Mouse (Mus musculus) C2C12 (cell line): ENCODE data around the gene Grk3. TPM values are rescaled to one million over a fixed set of nuclear protein-coding genes. Genes with fewer than 3 reads are reported as not detected.

Experiments
- H3K27me3 ChIP-seq: one replicate; pipeline ENCODE4 v1.6.1; 2011; ENCODE audit not compliant: control insufficient read depth, insufficient read depth, insufficient read length
- H3K36me3 ChIP-seq: one replicate; pipeline ENCODE4 v1.6.1; 2011; ENCODE audit not compliant: control insufficient read depth, insufficient read depth
- H3K4me3 ChIP-seq: one replicate; pipeline ENCODE4 v1.5.1; 2011; ENCODE audit warnings: mild to moderate bottlenecking, control low read depth; ENCODE audit not compliant: poor library complexity, insufficient read depth, severe bottlenecking
- H3K79me2 ChIP-seq: one replicate; pipeline ENCODE4 v1.6.1; 2011; ENCODE audit not compliant: control insufficient read depth, insufficient read depth
- H3K79me3 ChIP-seq: one replicate; pipeline ENCODE4 v1.6.1; 2011; ENCODE audit warnings: low read depth, control low read depth
- H3ac ChIP-seq: one replicate; pipeline ENCODE3; 2011; ENCODE audit warnings: low read depth; ENCODE audit not compliant: control insufficient read depth, insufficient read length
- CEBPB ChIP-seq: IDR thresholded peaks from one replicate; pipeline ENCODE4 v1.6.1; 2011; ENCODE audit warnings: low read depth, mild to moderate bottlenecking, control low read depth, moderate library complexity
- CTCF ChIP-seq: IDR thresholded peaks from one replicate; pipeline ENCODE4 v1.5.1; 2011; ENCODE audit not compliant: control insufficient read depth, insufficient read depth, insufficient read length
- FOSL1 ChIP-seq: IDR thresholded peaks from one replicate; pipeline ENCODE4 v1.8.0; 2011; ENCODE audit warnings: mild to moderate bottlenecking, low read length; ENCODE audit not compliant: poor library complexity, insufficient read depth, severe bottlenecking
- MAX ChIP-seq: IDR thresholded peaks from one replicate; pipeline ENCODE4 v1.6.1; 2011; ENCODE audit warnings: mild to moderate bottlenecking, control low read depth
- MYOD1 ChIP-seq: IDR thresholded peaks from one replicate; pipeline ENCODE4 v1.6.1; 2011; ENCODE audit warnings: low read depth; ENCODE audit not compliant: control insufficient read depth, insufficient read length
- MYOG ChIP-seq: IDR thresholded peaks from one replicate; pipeline ENCODE4 v1.6.1; 2011; ENCODE audit not compliant: control insufficient read depth, insufficient read length; ENCODE audit errors: extremely low read depth
- USF1 ChIP-seq: IDR thresholded peaks from one replicate; pipeline ENCODE4 v1.6.1; 2011; ENCODE audit warnings: low read depth, mild to moderate bottlenecking, control low read depth, moderate library complexity
- polyA plus RNA-seq: library from polyadenylated mRNA; unstranded; fragments of >200 nt; fragmentation: generic; extraction: Trizol; gene quantifications from one replicate; pipeline ENCODE4 v1.2.1, GENCODE M21; 2012; ENCODE audit warnings: missing spikeins

Gene Grk3
- polyA plus RNA-seq, 1 experiment: not detected

DNA sequence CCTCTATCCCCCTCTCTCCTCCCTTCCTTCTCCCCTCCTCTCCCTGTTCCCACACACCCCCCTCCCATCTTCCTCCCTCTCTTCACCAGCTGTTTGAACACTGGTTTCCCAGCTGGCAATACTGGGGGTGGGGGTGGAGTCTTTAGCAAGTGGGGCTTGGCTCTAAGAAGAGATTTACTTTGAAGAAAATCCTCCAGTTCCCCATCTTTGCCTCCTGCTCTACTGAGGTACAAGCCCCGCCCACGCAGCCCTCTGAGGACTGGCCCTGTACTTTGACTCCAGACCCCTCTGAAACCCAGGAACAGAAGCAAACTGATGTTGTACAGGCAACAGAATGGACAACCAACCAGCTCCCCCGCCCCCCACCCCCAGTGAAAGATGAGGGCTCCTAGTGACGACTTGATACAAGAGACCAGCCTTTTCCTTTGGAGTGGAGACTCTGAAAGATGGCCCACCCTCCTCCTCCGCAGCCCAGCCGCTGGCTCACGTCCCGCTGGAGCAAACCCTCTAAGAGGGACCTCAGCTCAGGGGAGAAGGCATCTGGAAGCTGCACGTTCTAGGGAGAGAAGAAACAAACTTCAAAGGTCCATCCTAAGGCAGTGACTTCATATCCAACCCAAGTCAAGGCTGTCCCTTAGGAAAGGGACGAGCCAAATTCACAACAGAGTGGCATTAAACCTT lies 87.2 kb downstream of the Grk3 start:
- TF ChIP-seq MYOD1: no peak
- TF ChIP-seq CEBPB: no peak
- TF ChIP-seq MYOG: no peak
- TF ChIP-seq CTCF: no peak

DNA sequence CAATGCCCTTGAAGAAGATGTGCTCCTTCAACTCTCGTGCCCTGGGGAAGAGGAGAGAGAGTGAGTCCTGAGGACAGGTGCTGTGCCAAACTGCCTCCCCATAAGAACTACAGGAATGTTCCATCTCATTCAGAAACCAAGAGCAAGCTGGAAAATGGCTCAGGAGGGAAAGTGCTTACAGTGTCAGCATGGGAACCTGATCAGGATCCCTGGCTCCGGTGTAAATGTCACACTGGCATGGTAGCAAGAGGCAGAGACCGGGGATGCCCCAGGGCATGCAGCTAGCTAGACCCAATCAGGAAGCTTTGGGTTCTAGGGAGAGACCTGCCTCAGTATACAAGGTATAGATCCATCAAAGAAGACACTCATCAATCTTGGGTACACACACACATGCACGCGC lies 90.2 kb downstream of the Grk3 start:
- no peaks in the 10 kb centered on the region for H3K36me3 ChIP-seq
- no peaks in the 10 kb centered on the region for H3K79me2 ChIP-seq
- no peak overlapping the region for H3ac ChIP-seq
- TF ChIP-seq USF1: no peak
- no peak for TF ChIP-seq FOSL1
- TF ChIP-seq MAX: no peak
- TF ChIP-seq MYOD1: no peak
- TF ChIP-seq CEBPB: no peak
- TF ChIP-seq MYOG: no peak
- TF ChIP-seq CTCF: no peak
- H3K4me3 ChIP-seq: no peak overlapping the region
- no peaks in the 10 kb centered on the region for H3K79me3 ChIP-seq
- no peaks in the 10 kb centered on the region for H3K27me3 ChIP-seq

More for the DNA sequence above, 87.2 kb downstream of the Grk3 start:
- no peaks in the 10 kb centered on the region for H3K36me3 ChIP-seq
- no peak overlapping the region for H3ac ChIP-seq
- H3K79me2 ChIP-seq: no peaks in the 10 kb centered on the region
- no peaks in the 10 kb centered on the region for H3K79me3 ChIP-seq
- H3K4me3 ChIP-seq: no peak overlapping the region
- H3K27me3 ChIP-seq: no peaks in the 10 kb centered on the region

DNA sequence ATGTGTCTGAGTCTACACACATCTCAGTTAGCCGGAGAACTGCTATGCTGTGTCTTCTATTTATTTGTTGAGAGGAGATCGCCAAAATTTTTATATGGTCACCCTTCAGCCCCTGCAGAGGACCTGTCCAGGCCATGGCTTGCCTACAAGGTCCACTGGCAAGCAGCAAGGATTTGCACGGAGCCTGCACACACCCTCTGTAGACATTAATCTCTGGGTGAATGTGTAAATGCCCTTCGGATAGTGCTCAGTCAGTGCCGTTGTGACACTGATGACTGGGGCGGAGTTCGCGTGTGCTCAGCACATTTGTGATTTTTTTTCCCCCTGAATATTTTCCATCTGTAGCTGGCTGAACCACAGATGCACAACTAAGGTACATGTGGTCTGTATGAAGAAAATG lies 90.8 kb downstream of the Grk3 start:
- Histone ChIP-seq H3K4me3 (no peak overlapping the region), H3K79me2 (no peaks in the 10 kb centered on the region), H3K27me3 (no peaks in the 10 kb centered on the region), H3K79me3 (no peaks in the 10 kb centered on the region), H3ac (no peak overlapping the region), H3K36me3 (no peaks in the 10 kb centered on the region)
- TF ChIP-seq CTCF (no peak), MYOD1 (no peak), MYOG (no peak), CEBPB (no peak), FOSL1 (no peak), USF1 (no peak), MAX (no peak)

DNA sequence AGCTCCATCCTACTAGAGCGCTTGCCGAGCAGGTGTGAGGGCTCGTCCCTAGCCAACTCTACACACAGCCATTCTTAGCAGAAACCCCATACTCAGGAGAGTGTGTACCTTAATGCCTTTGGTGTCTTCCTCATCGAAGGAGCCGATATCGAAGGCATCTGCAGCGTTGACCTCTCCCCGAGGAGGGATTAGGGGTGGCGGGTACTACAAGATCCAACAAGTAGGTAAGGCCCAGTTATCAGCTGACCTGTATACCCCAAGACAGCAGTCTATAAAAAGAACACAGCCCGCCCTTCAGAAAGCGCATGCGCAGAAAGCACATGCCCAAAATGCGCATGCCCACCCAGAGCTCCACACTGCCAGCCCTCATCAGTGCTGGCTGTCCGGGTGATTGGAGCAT lies 91.8 kb downstream of the Grk3 start:
- H3K79me2 ChIP-seq: no peaks in the 10 kb centered on the region
- no peak for TF ChIP-seq CEBPB
- TF ChIP-seq MYOD1: no peak
- TF ChIP-seq CTCF: no peak
- no peak for TF ChIP-seq USF1
- no peak for TF ChIP-seq FOSL1
- no peak overlapping the region for H3K4me3 ChIP-seq
- H3K79me3 ChIP-seq: no peaks in the 10 kb centered on the region
- no peaks in the 10 kb centered on the region for H3K36me3 ChIP-seq
- H3K27me3 ChIP-seq: no peaks in the 10 kb centered on the region
- no peak overlapping the region for H3ac ChIP-seq

DNA sequence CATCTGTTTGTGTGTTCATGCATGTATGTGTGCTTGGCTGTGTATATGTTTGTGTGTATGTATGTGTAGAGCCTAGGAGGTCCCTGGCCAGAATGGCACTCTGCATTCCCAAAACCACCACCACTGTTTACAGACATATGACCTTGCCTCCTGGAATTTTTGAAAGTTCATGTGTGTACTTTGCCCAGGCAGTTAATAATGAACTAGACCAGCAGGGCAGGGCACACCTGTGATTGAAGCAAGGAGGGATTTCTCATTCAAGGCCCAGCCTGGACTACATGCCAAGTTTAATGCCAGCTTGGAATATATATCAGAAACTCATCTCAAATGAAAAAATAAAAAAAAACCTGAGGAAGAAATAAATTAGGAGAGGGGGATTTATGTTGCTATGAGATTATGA lies 93.7 kb downstream of the Grk3 start:
- Histone ChIP-seq H3K36me3 (no peaks in the 10 kb centered on the region), H3K79me2 (no peaks in the 10 kb centered on the region), H3K4me3 (no peak overlapping the region), H3ac (no peak overlapping the region), H3K79me3 (no peaks in the 10 kb centered on the region), H3K27me3 (no peaks in the 10 kb centered on the region)
- TF ChIP-seq USF1: no peak
- TF ChIP-seq FOSL1: no peak
- no peak for TF ChIP-seq MYOG
- TF ChIP-seq MAX: no peak
- TF ChIP-seq CTCF: no peak
- no peak for TF ChIP-seq CEBPB

DNA sequence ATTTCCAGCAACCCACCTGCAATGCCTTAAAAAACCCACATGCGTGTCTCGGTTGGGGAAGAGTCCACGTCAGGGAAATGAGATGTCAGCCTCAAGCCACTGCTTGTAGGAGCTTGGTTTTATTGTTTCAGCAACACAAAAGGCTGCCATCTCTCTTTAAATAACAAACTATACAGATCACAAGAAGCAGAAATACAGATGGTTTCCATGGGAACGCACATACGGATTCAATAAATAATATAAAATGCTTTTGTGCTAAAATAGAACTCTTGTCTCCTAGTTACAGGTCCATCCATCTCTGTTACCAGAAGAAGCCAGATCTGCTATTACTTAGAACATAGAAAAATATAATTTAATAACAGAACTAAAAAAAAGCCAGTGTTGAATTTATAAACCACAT lies 105.2 kb downstream of the Grk3 start:
- H3ac ChIP-seq: no peak overlapping the region
- no peak for TF ChIP-seq MYOG
- no peak for TF ChIP-seq FOSL1
- TF ChIP-seq CEBPB: no peak
- TF ChIP-seq USF1: no peak
- no peak for TF ChIP-seq MAX
- TF ChIP-seq CTCF: no peak
- TF ChIP-seq MYOD1: no peak
- H3K27me3 ChIP-seq: no peaks in the 10 kb centered on the region
- no peaks in the 10 kb centered on the region for H3K79me3 ChIP-seq
- no peak overlapping the region for H3K4me3 ChIP-seq
- no peaks in the 10 kb centered on the region for H3K36me3 ChIP-seq
- no peaks in the 10 kb centered on the region for H3K79me2 ChIP-seq
